Mouse (Mus musculus): ENCODE results near the gene Inha. TPM values are rescaled to one million over a fixed set of nuclear protein-coding genes. Genes with fewer than 3 reads are reported as not detected.

Gene Inha
- total and polyA plus RNA-seq, 3 experiments, result not detected

DNA sequence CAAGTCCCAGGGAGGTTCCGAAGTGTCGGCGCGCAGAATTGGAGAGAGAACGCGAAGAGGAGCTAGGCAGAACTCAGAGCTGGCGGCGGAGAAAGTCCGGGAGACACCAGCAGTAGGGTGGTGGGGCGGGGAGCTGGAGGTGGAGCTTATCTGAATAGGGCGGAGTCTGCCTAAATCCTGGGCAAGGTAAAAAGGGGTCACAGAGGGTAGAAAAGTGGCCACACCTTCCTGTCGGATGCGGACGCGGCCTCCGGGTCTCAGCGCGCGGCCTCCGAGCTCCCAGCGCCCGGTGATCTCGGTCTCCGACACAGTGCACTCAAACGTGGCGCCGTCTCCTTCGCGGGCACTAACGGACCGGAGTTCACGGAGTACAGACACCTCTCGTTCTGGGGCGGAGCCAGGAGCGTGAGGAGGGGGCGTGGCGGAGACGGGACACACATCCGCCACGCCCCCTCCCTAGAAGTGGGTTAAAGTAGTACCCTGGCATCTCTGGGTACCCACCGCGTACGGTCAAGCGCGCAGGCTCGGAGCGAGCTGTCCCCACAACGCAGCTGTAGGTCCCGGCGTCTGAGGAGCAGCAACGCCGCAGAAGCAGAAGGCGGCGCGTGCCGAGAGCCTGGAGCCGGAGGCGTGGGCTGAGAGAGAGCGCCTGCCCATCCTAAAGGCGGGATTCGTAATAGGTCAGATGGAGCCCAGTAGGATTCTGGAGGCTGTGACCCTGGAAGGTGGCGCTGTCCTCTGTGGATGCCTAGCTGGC, 19.3 kb upstream of the Inha start:
- Histone ChIP-seq H3K36me3 (ENCODE audit: control insufficient read depth in 1 of 2, insufficient read depth in 2 of 2, low read length in 2 of 2) (no peaks in the 10 kb centered on the region), H3K27ac (ENCODE audit: control insufficient read depth, low read depth, low read length) (no peak overlapping the region), H3K79me2 (ENCODE audit: control insufficient read depth, insufficient read depth, low read length, poor library complexity) (no peaks in the 10 kb centered on the region), H3K9me3 (replicated peaks; ENCODE audit: insufficient read depth, low read length) (no peaks in the 10 kb centered on the region), H3K4me3 (ENCODE audit: control insufficient read depth in 1 of 2, insufficient read depth in 1 of 2, low read depth in 2 of 2, low read length in 2 of 2) (peak overlapping the region; percentile 50 to 67), H3K9ac (ENCODE audit: control insufficient read depth, low read depth, low read length, poor library complexity, severe bottlenecking) (peak overlapping the region; percentile 47), H3K4me1 (ENCODE audit: control insufficient read depth in 1 of 2, insufficient read depth in 2 of 2, low read length in 2 of 2) (peaks cover 0 to 7% of the 10 kb centered on the region in 2 experiments; a peak in 2 of 4 replicates), H3K27me3 (ENCODE audit: control insufficient read depth in 1 of 2, insufficient read depth in 2 of 2, low read length in 2 of 2) (no peaks in the 10 kb centered on the region; a peak in 1 of 4 replicates)
- TF ChIP-seq HCFC1 (IDR thresholded peaks at IDR 0.05; ENCODE audit: low read depth, low read length) (0 out of 2 replicates have a peak, but pooled peaks have one; percentile 26), POLR2A (IDR thresholded peaks at IDR 0.05; ENCODE audit: control insufficient read depth in 1 of 2, insufficient read depth in 1 of 2, low read depth in 1 of 2, low read length in 2 of 2, poor library complexity in 1 of 2) (peak; percentile 32 to 34; a peak in 1 of 4 replicates), CTCF (IDR thresholded peaks at IDR 0.05 in 2 of 3, conservative IDR thresholded peaks at IDR 0.05 in 1 of 3; ENCODE audit: control insufficient read depth in 1 of 3, insufficient read depth in 1 of 3, low read depth in 2 of 3, low read length in 3 of 3, poor library complexity in 1 of 3, severe bottlenecking in 1 of 3) (no peak)
- peak; percentile 90 for DNase-seq (ENCODE audit: low read depth, low spot score)

DNA sequence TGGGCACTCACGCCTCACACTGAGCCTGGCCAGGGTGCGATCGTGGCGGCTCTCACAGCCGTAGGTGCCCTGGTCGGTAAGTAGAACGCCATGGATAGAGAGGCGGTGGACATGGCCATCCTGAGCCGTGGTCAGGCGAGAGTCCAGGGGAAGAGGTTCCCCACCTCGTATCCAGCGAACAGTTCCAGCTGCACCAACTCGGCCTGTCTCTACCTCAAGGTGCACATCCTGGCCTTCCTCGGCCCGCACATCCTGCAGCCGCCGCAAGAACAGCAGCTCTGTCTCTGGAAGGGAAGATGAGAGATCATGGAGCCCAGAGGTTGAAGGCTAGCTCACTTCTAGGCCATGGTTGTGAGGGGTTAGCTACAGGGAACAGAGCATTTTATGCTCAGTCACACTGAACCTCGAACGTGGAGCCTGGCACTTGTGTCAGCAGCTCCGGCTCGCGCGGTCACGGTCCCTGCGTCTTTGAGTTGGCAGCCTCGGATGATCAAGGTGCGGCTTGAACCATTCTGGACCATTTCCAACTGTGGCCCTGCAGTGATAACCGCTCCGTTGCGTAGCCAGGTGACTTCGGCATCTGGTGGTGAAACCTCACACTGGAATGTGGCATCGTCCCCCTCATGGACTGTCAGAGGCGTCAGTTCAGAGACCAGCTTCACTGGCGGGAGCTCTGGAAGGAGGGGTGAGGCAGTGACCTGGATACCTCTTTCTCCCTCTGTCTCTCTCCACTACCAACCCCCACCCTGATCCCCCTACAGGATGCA, 15.9 kb upstream of the Inha start:
- no peak for DNase-seq (ENCODE audit: low read depth, low spot score)
- Histone ChIP-seq H3K27me3 (ENCODE audit: control insufficient read depth in 1 of 2, insufficient read depth in 2 of 2, low read length in 2 of 2) (peaks cover 0 to 1% of the 10 kb centered on the region in 2 experiments; a peak in 1 of 4 replicates), H3K4me3 (ENCODE audit: control insufficient read depth in 1 of 2, insufficient read depth in 1 of 2, low read depth in 2 of 2, low read length in 2 of 2) (no peak overlapping the region), H3K4me1 (ENCODE audit: control insufficient read depth in 1 of 2, insufficient read depth in 2 of 2, low read length in 2 of 2) (peaks cover 0 to 7% of the 10 kb centered on the region in 2 experiments; a peak in 2 of 4 replicates), H3K9me3 (replicated peaks; ENCODE audit: insufficient read depth, low read length) (no peaks in the 10 kb centered on the region), H3K27ac (ENCODE audit: control insufficient read depth, low read depth, low read length) (no peak overlapping the region), H3K36me3 (ENCODE audit: control insufficient read depth in 1 of 2, insufficient read depth in 2 of 2, low read length in 2 of 2) (no peaks in the 10 kb centered on the region), H3K9ac (ENCODE audit: control insufficient read depth, low read depth, low read length, poor library complexity, severe bottlenecking) (no peak overlapping the region), H3K79me2 (ENCODE audit: control insufficient read depth, insufficient read depth, low read length, poor library complexity) (no peaks in the 10 kb centered on the region)
- TF ChIP-seq USF2 (IDR thresholded peaks at IDR 0.05; ENCODE audit: borderline replicate concordance in 1 of 2, insufficient read depth in 1 of 2, low read depth in 1 of 2, low read length in 2 of 2) (no peak), JUND (IDR thresholded peaks at IDR 0.05; ENCODE audit: low read depth, low read length) (no peak), SMC3 (IDR thresholded peaks at IDR 0.05; ENCODE audit: low read depth, low read length) (no peak), UBTF (IDR thresholded peaks at IDR 0.05; ENCODE audit: borderline replicate concordance, insufficient read depth, low read depth, low read length) (no peak), NRF1 (IDR thresholded peaks at IDR 0.05; ENCODE audit: insufficient read depth, low read depth, low read length, poor library complexity, severe bottlenecking) (no peak), RCOR1 (IDR thresholded peaks at IDR 0.05; ENCODE audit: low read depth, low read length) (no peak), MAFK (IDR thresholded peaks at IDR 0.05; ENCODE audit: borderline replicate concordance, low read depth, low read length) (no peak), CHD2 (IDR thresholded peaks at IDR 0.05; ENCODE audit: low read length) (no peak), E2F4 (IDR thresholded peaks at IDR 0.05; ENCODE audit: borderline replicate concordance, low read depth, low read length) (no peak), NELFE (IDR thresholded peaks at IDR 0.05; ENCODE audit: low read depth, low read length) (no peak), ZNF384 (IDR thresholded peaks at IDR 0.05; ENCODE audit: low read depth, low read length) (no peak), MEF2A (IDR thresholded peaks at IDR 0.05; ENCODE audit: extremely low read depth, insufficient replicate concordance, low read depth, low read length, poor library complexity, severe bottlenecking) (no peak), ETS1 (IDR thresholded peaks at IDR 0.05; ENCODE audit: low read depth, low read length) (no peak), RAD21 (IDR thresholded peaks at IDR 0.05; ENCODE audit: low read depth, low read length) (no peak), POLR2AphosphoS2 (IDR thresholded peaks at IDR 0.05; ENCODE audit: low read length) (no peak), ZMIZ1 (IDR thresholded peaks at IDR 0.05; ENCODE audit: low read depth, low read length) (no peak), HCFC1 (IDR thresholded peaks at IDR 0.05; ENCODE audit: low read depth, low read length) (no peak), MYB (IDR thresholded peaks at IDR 0.05; ENCODE audit: low read depth, low read length) (no peak)
